Mouse (Mus musculus): ENCODE measurements around the gene Sri.
"Not testable (repeated sequence)": the region's sequence is repeated elsewhere in the genome, so short reads cannot be mapped to it uniquely, and the experiment has no call there.

Sri gene

GRCm38 (mm10) chr5:8045855-8046254 is at the start of gene Sri:
TSS of gene Sri (plus strand) at chr5:8046078.
- peak; percentile 67 for DNase-seq

GRCm38 (mm10) chr5:7996401-7997044 is 49.4 kb upstream of the Sri start:
- DNase-seq: no peak

GRCm38 (mm10) chr5:7997086-7997485 is 48.8 kb upstream of the Sri start:
- DNase-seq: no peak

GRCm38 (mm10) chr5:8000466-8000865 is 45.4 kb upstream of the Sri start:
- DNase-seq: no peak

- DNase-seq: no peak
Observed at GRCm38 (mm10) chr5:8002827-8003226, 43.1 kb upstream of the Sri start.

- no peak for DNase-seq
Observed at GRCm38 (mm10) chr5:8013276-8013675, 32.6 kb upstream of the Sri start.

GRCm38 (mm10) chr5:8034596-8034995 is 11.3 kb upstream of the Sri start:
- not testable (repeated sequence) for DNase-seq

GRCm38 (mm10) chr5:8053827-8054226 is 7.9 kb downstream of the Sri start:
- DNase-seq: no peak

- DNase-seq: no peak
Observed at GRCm38 (mm10) chr5:8055721-8056129, 9.8 kb downstream of the Sri start.

GRCm38 (mm10) chr5:8056141-8057017 is 10.5 kb downstream of the Sri start:
- DNase-seq: peak; percentile 92

- DNase-seq: no peak
Observed at GRCm38 (mm10) chr5:8057018-8057323, 11.1 kb downstream of the Sri start.

- DNase-seq: no peak
Observed at GRCm38 (mm10) chr5:8058056-8058455, 12.2 kb downstream of the Sri start.

GRCm38 (mm10) chr5:8062469-8062868 is 16.6 kb downstream of the Sri start:
- DNase-seq: no peak

- no peak for DNase-seq
Observed at GRCm38 (mm10) chr5:8063207-8063606, 17.3 kb downstream of the Sri start.

GRCm38 (mm10) chr5:8073406-8073805 is 27.5 kb downstream of the Sri start:
- no peak for DNase-seq

GRCm38 (mm10) chr5:8073901-8074561 is 28.2 kb downstream of the Sri start:
- DNase-seq: no peak

- DNase-seq: no peak
Observed at GRCm38 (mm10) chr5:8077481-8077880, 31.6 kb downstream of the Sri start.

- DNase-seq: no peak
Observed at GRCm38 (mm10) chr5:8082800-8083509, 37.1 kb downstream of the Sri start.

GRCm38 (mm10) chr5:8085661-8086060 is 39.8 kb downstream of the Sri start:
- DNase-seq: no peak

GRCm38 (mm10) chr5:8088147-8088546 is 42.3 kb downstream of the Sri start:
- no peak for DNase-seq

GRCm38 (mm10) chr5:8094921-8095320 is 49.0 kb downstream of the Sri start:
- DNase-seq: no peak

- no peak for DNase-seq
Observed at GRCm38 (mm10) chr5:8095689-8096088, 49.8 kb downstream of the Sri start.

- no peak for DNase-seq
Observed at GRCm38 (mm10) chr5:8111691-8112090, 65.8 kb downstream of the Sri start.

Measured in kidney, postnatal 14 days (tissue).